Mouse (Mus musculus): ENCODE data around the gene 4931422A03Rik.
"Not testable (repeated sequence)": the region's sequence is repeated elsewhere in the genome, so short reads cannot be mapped to it uniquely, and the experiment has no call there.

4931422A03Rik gene

DNA sequence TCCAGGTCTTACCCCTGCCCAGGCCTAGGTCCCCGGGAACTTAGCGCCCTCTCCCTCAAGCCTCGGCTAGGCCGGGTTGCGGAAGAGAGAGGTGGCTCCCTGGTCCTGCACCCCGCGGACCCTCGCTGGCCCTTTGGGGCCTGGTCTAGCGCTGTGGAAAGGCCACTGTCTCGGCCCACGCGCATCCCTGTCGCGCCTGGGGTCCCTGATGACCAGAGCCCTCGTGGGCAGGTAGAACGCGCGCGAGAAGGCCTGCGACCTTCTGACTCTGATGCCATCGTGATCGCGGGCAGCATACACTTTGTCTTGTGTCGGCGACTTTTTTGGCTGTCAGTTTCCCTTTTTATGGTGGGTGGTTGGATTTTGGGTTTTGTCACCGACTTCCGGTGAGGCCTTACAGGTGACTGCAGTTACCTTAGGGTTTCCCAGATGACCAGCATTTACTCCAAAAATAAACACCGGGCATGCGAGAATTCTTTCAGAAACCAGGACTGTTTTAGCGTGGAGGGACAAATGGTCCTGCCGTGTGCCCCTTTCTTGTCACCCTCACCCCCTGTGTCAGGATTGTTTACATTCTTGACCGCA is at the start of gene 4931422A03Rik:
Gene 4931422A03Rik (minus strand): TSS at position 223 of the 585 bp plus-strand sequence.
- peak; percentile 42 for DNase-seq (ENCODE audit: low read depth)

DNA sequence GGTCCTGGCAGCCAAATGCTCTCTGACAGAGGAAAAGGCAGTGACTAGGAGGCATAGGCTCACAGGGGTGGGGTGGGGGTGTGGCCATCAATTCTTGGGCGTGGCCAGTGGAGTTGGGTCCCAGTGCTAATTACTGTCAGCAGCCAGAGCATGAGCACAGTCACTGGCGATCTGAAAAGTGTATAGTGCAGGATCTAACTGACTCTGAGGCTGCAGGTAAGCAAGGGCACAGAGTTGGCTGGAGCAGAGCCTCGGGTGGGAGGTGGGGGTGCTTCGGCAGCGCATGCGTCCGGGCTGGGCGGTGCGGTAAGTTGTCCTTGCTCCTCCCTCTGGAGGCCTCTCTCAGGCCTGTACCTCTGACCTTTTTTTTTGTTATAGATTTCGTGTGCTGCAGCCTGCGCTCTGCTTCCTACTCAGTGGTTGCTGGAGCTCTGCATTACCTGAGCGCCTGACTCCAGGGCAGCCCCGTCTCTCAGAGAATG is 41.6 kb upstream of the 4931422A03Rik start, which contains the start of gene Cd59b:
Gene Cd59b (plus strand): TSS at position 146 of the 482 bp plus-strand sequence.
- peak; percentile 31 for DNase-seq (ENCODE audit: low read depth)

GRCm38 (mm10) chr2:104068450-104068849 is 40.3 kb upstream of the 4931422A03Rik start, which contains the start of gene Gm10799:
Gm10799 (minus strand) TSS chr2:104068550.
- DNase-seq (ENCODE audit: low read depth) = not testable (repeated sequence)

GRCm38 (mm10) chr2:104065526-104065925 is 37.4 kb upstream of the 4931422A03Rik start, which contains the start of gene Gm10912:
Gm10912 (plus strand) TSS chr2:104065826.
- not testable (repeated sequence) for DNase-seq (ENCODE audit: low read depth)

GRCm38 (mm10) chr2:104064152-104064551 is 36.0 kb upstream of the 4931422A03Rik start:
- DNase-seq (ENCODE audit: low read depth) = no peak

DNA sequence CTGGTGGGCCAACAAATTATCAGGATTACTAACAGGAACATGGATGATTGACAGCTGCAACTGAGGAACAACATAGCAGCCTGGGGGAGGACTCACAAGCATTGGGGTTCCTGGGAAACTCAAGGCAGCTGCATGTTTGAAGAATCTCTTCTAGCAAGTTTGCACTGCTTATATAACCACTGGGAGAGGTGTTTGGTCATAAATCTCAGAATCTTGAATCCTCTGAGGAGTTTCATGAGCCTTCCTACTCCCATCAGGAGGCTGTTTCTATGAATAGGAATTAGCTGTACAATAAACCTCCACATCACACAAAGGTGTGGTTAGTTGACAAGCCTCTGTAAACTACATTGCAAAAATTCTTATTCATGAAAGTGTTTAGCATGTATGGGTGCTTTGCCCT is 34.5 kb upstream of the 4931422A03Rik start:
- DNase-seq (ENCODE audit: low read depth) = no peak

GRCm38 (mm10) chr2:104060996-104061395 is 32.8 kb upstream of the 4931422A03Rik start:
- no peak for DNase-seq (ENCODE audit: low read depth)

GRCm38 (mm10) chr2:104059786-104060185 is 31.6 kb upstream of the 4931422A03Rik start:
- no peak for DNase-seq (ENCODE audit: low read depth)

GRCm38 (mm10) chr2:104058954-104059353 is 30.8 kb upstream of the 4931422A03Rik start:
- DNase-seq (ENCODE audit: low read depth) = no peak

DNA sequence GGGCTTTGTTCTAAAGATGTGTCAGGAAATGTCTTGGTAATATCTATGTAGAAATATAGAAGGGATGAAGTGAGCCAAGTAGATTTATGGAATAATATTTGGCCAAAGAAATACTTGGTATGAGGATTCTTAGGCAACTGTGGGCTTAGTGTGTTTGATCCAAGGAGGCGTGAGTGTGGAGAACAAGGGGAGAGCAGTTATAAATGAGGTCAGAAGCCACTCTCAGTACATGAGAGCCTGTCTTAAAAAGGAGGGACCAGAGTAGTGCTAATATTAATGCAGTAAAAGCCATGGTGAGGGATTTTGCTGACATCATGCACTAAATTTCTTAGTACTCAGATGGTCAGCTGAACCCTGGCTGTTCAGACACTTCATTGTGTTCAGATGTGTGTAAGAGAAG is 30.2 kb upstream of the 4931422A03Rik start:
- DNase-seq (ENCODE audit: low read depth) = no peak

GRCm38 (mm10) chr2:104044479-104045080 is 16.4 kb upstream of the 4931422A03Rik start:
- DNase-seq (ENCODE audit: low read depth) = no peak

- no peak for DNase-seq (ENCODE audit: low read depth)
Observed at GRCm38 (mm10) chr2:104043624-104044478, 15.7 kb upstream of the 4931422A03Rik start.

GRCm38 (mm10) chr2:104042766-104043165 is 14.6 kb upstream of the 4931422A03Rik start:
- DNase-seq (ENCODE audit: low read depth) = no peak

DNA sequence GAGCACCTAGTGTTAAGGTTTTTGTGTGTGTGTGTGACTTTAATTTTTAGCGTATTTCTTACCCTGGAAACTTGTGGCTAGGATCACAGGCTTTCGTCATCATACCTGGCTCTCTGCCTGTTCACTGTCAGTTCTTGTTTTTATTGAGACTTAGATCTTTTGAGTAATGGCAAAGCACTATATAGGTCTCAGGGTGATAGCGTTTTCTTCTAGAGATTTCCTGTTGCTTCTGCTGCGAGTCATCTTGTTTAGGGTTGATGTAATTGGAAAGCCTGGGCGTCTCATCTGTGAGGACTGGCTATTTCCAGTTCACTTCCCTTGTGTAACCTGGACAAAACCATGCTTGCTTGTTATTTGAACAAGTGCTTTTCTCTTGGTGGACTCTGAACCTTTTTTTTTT is 13.5 kb upstream of the 4931422A03Rik start:
- DNase-seq (ENCODE audit: low read depth) = peak; percentile 79

- DNase-seq (ENCODE audit: low read depth) = no peak
Observed at GRCm38 (mm10) chr2:104038236-104038635, 10.1 kb upstream of the 4931422A03Rik start.

- DNase-seq (ENCODE audit: low read depth) = no peak
Observed at GRCm38 (mm10) chr2:104036316-104036715, 8.2 kb upstream of the 4931422A03Rik start.

DNA sequence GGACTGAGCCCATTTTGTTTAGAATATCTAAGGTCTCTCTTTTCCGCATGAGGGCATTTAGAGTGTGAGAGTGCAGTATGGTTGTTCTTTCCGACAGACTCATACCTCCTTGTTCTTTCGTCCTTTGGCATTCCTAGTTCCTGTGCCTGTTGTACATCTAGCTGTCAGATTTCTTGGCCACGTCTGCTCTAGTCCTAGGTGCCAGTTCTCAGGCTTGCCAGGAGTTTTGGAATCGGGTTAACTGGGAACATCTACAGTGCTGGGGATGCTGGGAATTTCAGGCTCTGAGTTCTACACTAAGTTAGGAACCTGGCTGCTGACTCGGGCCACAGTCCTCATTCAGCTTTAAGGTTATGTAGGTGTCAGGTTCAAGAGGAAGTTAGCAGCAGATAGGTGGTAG is 7.4 kb upstream of the 4931422A03Rik start:
- DNase-seq (ENCODE audit: low read depth) = no peak

- DNase-seq (ENCODE audit: low read depth) = peak; percentile 58
Observed at GRCm38 (mm10) chr2:104034832-104035472, 6.8 kb upstream of the 4931422A03Rik start.

GRCm38 (mm10) chr2:104032056-104032455 is 3.9 kb upstream of the 4931422A03Rik start:
- DNase-seq (ENCODE audit: low read depth) = no peak

GRCm38 (mm10) chr2:104030381-104030780 is 2.2 kb upstream of the 4931422A03Rik start:
- DNase-seq (ENCODE audit: low read depth) = peak; percentile 24

DNA sequence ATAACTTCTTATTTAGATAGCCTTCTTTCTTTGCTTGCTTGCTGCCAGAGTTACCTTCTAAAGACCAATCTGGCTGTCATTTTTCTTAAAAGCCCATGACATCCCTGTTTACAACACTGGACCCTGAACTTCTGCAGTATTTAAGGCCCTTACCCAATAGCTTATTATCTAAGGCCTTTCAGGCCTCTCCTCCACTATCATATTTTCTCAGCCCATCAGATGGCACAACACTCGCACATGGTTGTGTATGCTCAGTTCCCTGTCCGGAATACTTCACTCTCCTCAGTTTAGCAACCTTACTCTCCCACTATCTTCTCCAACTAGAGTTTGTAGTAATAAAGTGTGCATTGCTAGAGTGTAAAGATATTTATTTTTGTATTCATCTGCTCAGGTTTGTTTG is 913 bp upstream of the 4931422A03Rik start:
- peak; percentile 39 for DNase-seq (ENCODE audit: low read depth)

Measured in 416B (cell line).